Mouse (Mus musculus) heart, postnatal 0 days (tissue): ENCODE measurements at regions not wholly inside any gene's neighbourhood (a gene's known extent, or its start where the extent isn't known, plus 50 kb on each side); places are given as distances from the start of the nearest gene placed in this dataset.

Experiments used
- CTCF ChIP-seq: IDR thresholded peaks from 2 replicates; pipeline ENCODE4 v1.5.1; 2016; ENCODE audit warnings: antibody characterized with exemption, control low read depth, low read depth
- EP300 ChIP-seq: IDR thresholded peaks from 2 replicates; pipeline ENCODE4 v1.6.1; 2016; ENCODE audit warnings: antibody characterized with exemption, low read depth

GRCm38 (mm10) chr1:184542321-184543115, 189.9 kb downstream of the Hlx start:
- no peak for TF ChIP-seq CTCF
- TF ChIP-seq EP300: no peak
